In the genomic region with DNA sequence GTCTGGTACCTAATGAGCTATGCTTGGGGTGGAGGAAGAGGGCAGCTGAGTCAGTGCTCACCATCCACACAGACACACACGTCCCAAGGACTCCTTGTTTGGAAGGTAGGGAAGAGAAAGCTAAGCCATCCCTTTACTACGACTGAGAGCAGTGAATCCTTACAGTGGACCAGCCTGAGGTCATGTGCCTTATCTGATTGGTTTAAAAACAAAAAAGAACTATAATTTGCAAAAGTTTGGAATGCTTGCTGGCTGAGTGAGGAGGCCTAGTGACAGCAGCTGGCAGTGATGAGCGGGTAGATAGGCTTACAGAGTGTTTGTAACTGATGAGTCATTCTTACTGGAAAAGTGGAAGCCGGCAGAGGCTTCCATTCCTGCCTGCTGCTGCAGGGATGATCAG, we compare ENCODE assay signal across 10 mouse cellular contexts. TPM values are rescaled to one million over a fixed set of nuclear protein-coding genes. Genes with fewer than 3 reads are reported as not detected.
DNase-seq lines count a peak whose midpoint lies in the region; ATAC-seq lines count a peak whose summit lies in the region.
"Had no signal": no experiment of that assay in that cellular context is flagged by ENCODE, and none has a peak within 500 bp of the region (broad histone marks: within the 10 kb centered on the region; RNA-seq: fewer than 3 reads in every experiment).

No protein-coding gene starts in this region.

- no peak overlapping the region for H3K4me3 ChIP-seq in heart, embryonic 11.5 days (ENCODE audit: low read depth, low read length)
- no peak overlapping the region for H3K4me3 ChIP-seq in heart, embryonic 14.5 days (ENCODE audit: control insufficient read depth in 1 of 2, insufficient read depth in 1 of 2, low read depth in 1 of 2, low read length in 2 of 2)
- H3K4me3 ChIP-seq: hindbrain, embryonic 12.5 days had no signal

- H3K36me3 ChIP-seq in heart, embryonic 11.5 days (ENCODE audit: control insufficient read depth, insufficient read depth, low read length): no peaks in the 10 kb centered on the region
- no peaks in the 10 kb centered on the region for H3K36me3 ChIP-seq in heart, embryonic 14.5 days (ENCODE audit: control insufficient read depth, insufficient read depth, low read length)
- H3K36me3 ChIP-seq: hindbrain, embryonic 12.5 days had no signal

- WGBS in heart, embryonic 11.5 days (ENCODE audit: insufficient replicate concordance): 10% methylated on average over 4 of the region's 4 CpGs
- 12% methylated on average over 4 of the region's 4 CpGs for WGBS in heart, embryonic 14.5 days

- 0 out of 2 replicates have a peak, but pooled peaks have one; percentile 8 for ATAC-seq in heart, embryonic 11.5 days (replicated peaks; ENCODE audit: insufficient number of reproducible peaks, low FRiP score, low TSS enrichment)
- no peak for ATAC-seq in heart, embryonic 14.5 days (ENCODE audit: insufficient number of reproducible peaks, insufficient read depth, low FRiP score, low read depth)

- no peak overlapping the region for H3K9ac ChIP-seq in heart, embryonic 11.5 days (ENCODE audit: low read depth, low read length)
- peak overlapping the region; percentile 51; the same call in 1 of the 2 replicates for H3K9ac ChIP-seq in heart, embryonic 14.5 days (ENCODE audit: low read length)
- H3K9ac ChIP-seq: hindbrain, embryonic 12.5 days had no signal

- peaks cover 72% of the 10 kb centered on the region for H3K4me1 ChIP-seq in heart, embryonic 11.5 days (ENCODE audit: control insufficient read depth, insufficient read depth, low read length)
- H3K4me1 ChIP-seq in heart, embryonic 14.5 days (ENCODE audit: control insufficient read depth in 2 of 2, insufficient read depth in 2 of 2, low read length in 2 of 2): peaks cover 57 to 80% of the 10 kb centered on the region in 2 experiments

- no peaks in the 10 kb centered on the region for H3K9me3 ChIP-seq in heart, embryonic 11.5 days (replicated peaks; ENCODE audit: control insufficient read depth, low read length)
- H3K9me3 ChIP-seq in heart, embryonic 14.5 days (ENCODE audit: control insufficient read depth, low read length): no peaks in the 10 kb centered on the region
- H3K9me3 ChIP-seq: hindbrain, embryonic 12.5 days had no signal

- intact Hi-C loops in heart, postnatal 36 days (cut with DNase I): no loop called here

- H3K27me3 ChIP-seq in heart, embryonic 11.5 days (ENCODE audit: control insufficient read depth, insufficient read depth, low read length): no peaks in the 10 kb centered on the region
- no peaks in the 10 kb centered on the region for H3K27me3 ChIP-seq in heart, embryonic 14.5 days (ENCODE audit: control insufficient read depth, insufficient read depth, low read length)
- H3K27me3 ChIP-seq: hindbrain, embryonic 12.5 days had no signal

- H3K27ac ChIP-seq in heart, embryonic 11.5 days (ENCODE audit: low read depth, low read length): peak overlapping the region; percentile 23
- peak overlapping the region; percentile 68 to 80 for H3K27ac ChIP-seq in heart, embryonic 14.5 days (replicated peaks in 1 of 2; ENCODE audit: control insufficient read depth in 1 of 2, insufficient read depth in 1 of 2, low read depth in 2 of 2, low read length in 2 of 2)
- H3K27ac ChIP-seq: hindbrain, embryonic 12.5 days had no signal

- H3K4me2 ChIP-seq in heart, embryonic 11.5 days: peak overlapping the region; percentile 40
- peak overlapping the region; percentile 12 for H3K4me2 ChIP-seq in heart, embryonic 14.5 days (ENCODE audit: low read length)
- H3K4me2 ChIP-seq: hindbrain, embryonic 12.5 days had no signal

- DNase-seq in heart, postnatal 36 days: no peak
- DNase-seq in 3T3-L1 (ENCODE audit: low read depth, low spot score): peak; percentile 92
- DNase-seq in Muller cell, postnatal 12 days (ENCODE audit: inconsistent ontology term): peak; percentile 92
- DNase-seq in thymus, postnatal 4 days: no peak
- DNase-seq in ovary, adult 18-20 months (ENCODE audit: low spot score): no peak
- no peak for DNase-seq in thymus, postnatal 14 days
- DNase-seq: cerebellum, adult 9-10 months had no signal

RNA-seq across cellular contexts. Expression of a gene that starts 32.5 kb away (rescaled TPM):
- polyA plus RNA-seq in heart, embryonic 11.5 days (2014; fragmentation: Nextera tagmentation; extraction: Ambion mirVana): 107 and 126 TPM in 2 replicates
- total RNA-seq in heart, postnatal 36 days (2021): 100 to 1,000 TPM; 248 to 254 TPM
- polyA plus RNA-seq in heart, embryonic 14.5 days (2014; fragmentation: Nextera tagmentation; extraction: Ambion mirVana): 129 and 130 TPM in 2 replicates

Comparison
In these comparisons a context has a peak if more than half of its experiments do, and no peak if none do; other contexts are left out.
1. DNase-seq: peak in 3T3-L1 (single experiment) and Muller cell, postnatal 12 days (single experiment); none in heart, postnatal 36 days (0 of 2), thymus, postnatal 4 days (single experiment), ovary, adult 18-20 months (single experiment) and thymus, postnatal 14 days (single experiment).